Mouse (Mus musculus): ENCODE data around the gene Actn4. TPM values are rescaled to one million over a fixed set of nuclear protein-coding genes. Genes with fewer than 3 reads are reported as not detected.

Gene Actn4
- polyA plus RNA-seq (2017; shearing (Covaris generic)), result 380 TPM

GRCm38 (mm10) chr7:28961927-28962670 lies at the start of gene Actn4:
Gene Actn4, minus strand, starts transcription at chr7:28962340.

GRCm38 (mm10) chr7:28981651-28982273 lies 19.6 kb upstream of the Actn4 start, which contains the start of the genes Eif3k and Map4k1:
Gene Eif3k, minus strand, starts transcription at chr7:28981864.
Gene Map4k1, plus strand, starts transcription at chr7:28982050.

GRCm38 (mm10) chr7:28881199-28881598 lies 80.9 kb downstream of the Actn4 start, which contains the start of gene Capn12:
Gene Capn12, plus strand, starts transcription at chr7:28881422.

GRCm38 (mm10) chr7:28863540-28863939 lies 98.6 kb downstream of the Actn4 start, which contains the start of gene Lgals7:
Gene Lgals7, plus strand, starts transcription at chr7:28863853.

Other genes with a start within 250 kb of the Actn4 start
- 10.2 TPM for gene Fbxo17, start 245.5 kb downstream of the Actn4 start, polyA plus RNA-seq (2017; shearing (Covaris generic))
- gene Mrps12, start 220.5 kb downstream of the Actn4 start, polyA plus RNA-seq (2017; shearing (Covaris generic)), result 95.3 TPM
- 17.6 TPM for gene Sars2, start 220.3 kb downstream of the Actn4 start, polyA plus RNA-seq (2017; shearing (Covaris generic))
- not detected for gene Ccer2, start 206.2 kb downstream of the Actn4 start, polyA plus RNA-seq (2017; shearing (Covaris generic))
- gene Sirt2, start 195.6 kb downstream of the Actn4 start, polyA plus RNA-seq (2017; shearing (Covaris generic)), result 99.7 TPM
- gene Nfkbib, start 194.8 kb downstream of the Actn4 start, polyA plus RNA-seq (2017; shearing (Covaris generic)), result 119 TPM
- 297 TPM for gene Rinl, start 173.4 kb downstream of the Actn4 start, polyA plus RNA-seq (2017; shearing (Covaris generic))
- 124 TPM for gene Hnrnpl, start 153.8 kb downstream of the Actn4 start, polyA plus RNA-seq (2017; shearing (Covaris generic))
- gene Ech1, start 137.1 kb downstream of the Actn4 start, polyA plus RNA-seq (2017; shearing (Covaris generic)), result 233 TPM
- 26.2 TPM for gene Lgals4, start 128.5 kb downstream of the Actn4 start, polyA plus RNA-seq (2017; shearing (Covaris generic))
- 0.40 TPM for gene Lgals7, start 98.5 kb downstream of the Actn4 start, polyA plus RNA-seq (2017; shearing (Covaris generic))
- gene Capn12, start 80.9 kb downstream of the Actn4 start, polyA plus RNA-seq (2017; shearing (Covaris generic)), result not detected
- 338 TPM for gene Eif3k, start 19.5 kb upstream of the Actn4 start, polyA plus RNA-seq (2017; shearing (Covaris generic))
- 163 TPM for gene Map4k1, start 19.7 kb upstream of the Actn4 start, polyA plus RNA-seq (2017; shearing (Covaris generic))
- gene Ryr1, start 162.8 kb upstream of the Actn4 start, polyA plus RNA-seq (2017; shearing (Covaris generic)), result not detected
- gene Rasgrp4, start 172.5 kb upstream of the Actn4 start, polyA plus RNA-seq (2017; shearing (Covaris generic)), result 1.0 TPM
- gene Fam98c, start 193.9 kb upstream of the Actn4 start, polyA plus RNA-seq (2017; shearing (Covaris generic)), result 18.1 TPM
- 0.15 TPM for gene Ggn, start 207.9 kb upstream of the Actn4 start, polyA plus RNA-seq (2017; shearing (Covaris generic))
- not detected for gene Spred3, start 208.1 kb upstream of the Actn4 start, polyA plus RNA-seq (2017; shearing (Covaris generic))
- gene Psmd8, start 218.4 kb upstream of the Actn4 start, polyA plus RNA-seq (2017; shearing (Covaris generic)), result 241 TPM